Mouse (Mus musculus) stomach, embryonic 15.5 days (tissue): ENCODE data around the gene Olfr523. TPM values are rescaled to one million over a fixed set of nuclear protein-coding genes. Genes with fewer than 3 reads are reported as not detected.
A peak's percentile ranks its signal among the peaks of the same experiment; 100 is the strongest.

ENCODE experiments used
- ATAC-seq: fragments of 200-750 bp; cut with Nextera tagmentation; 2 replicates; pipeline ENCODE4 v1.8.0; 2017; ENCODE audit warnings: low read depth, moderate number of reproducible peaks, moderate TSS enrichment; ENCODE audit not compliant: insufficient read depth, low FRiP score
- H3K27ac ChIP-seq: fragments of 300-500 bp; sonication (generic); 2 replicates; pipeline ENCODE4 v1.5.1; 2015; ENCODE audit warnings: mild to moderate bottlenecking, inconsistent platforms
- H3K27me3 ChIP-seq: fragments of 300-500 bp; sonication (generic); replicated peaks from 2 replicates; pipeline ENCODE4 v1.6.1; 2015; ENCODE audit warnings: inconsistent platforms
- H3K36me3 ChIP-seq: fragments of 300-500 bp; sonication (generic); 2 replicates; pipeline ENCODE4 v1.6.1; 2015; ENCODE audit warnings: inconsistent platforms
- H3K4me1 ChIP-seq: fragments of 300-500 bp; sonication (generic); 2 replicates; pipeline ENCODE4 v1.6.1; 2015; ENCODE audit warnings: inconsistent platforms
- H3K4me2 ChIP-seq: fragments of 300-500 bp; sonication (generic); 2 replicates; pipeline ENCODE4 v1.6.1; 2015; ENCODE audit warnings: mild to moderate bottlenecking, inconsistent platforms
- H3K4me3 ChIP-seq: fragments of 300-500 bp; sonication (generic); replicated peaks from 2 replicates; pipeline ENCODE4 v1.5.1; 2015; ENCODE audit warnings: inconsistent platforms
- H3K9ac ChIP-seq: fragments of 300-500 bp; sonication (generic); 2 replicates; pipeline ENCODE4 v1.6.1; 2015; ENCODE audit warnings: inconsistent platforms
- H3K9me3 ChIP-seq: fragments of 300-500 bp; sonication (generic); 2 replicates; pipeline ENCODE4 v1.6.1; 2016; ENCODE audit warnings: inconsistent platforms
- WGBS: fragments of 180-500 bp; shearing (Covaris S2); methylation state at CpG from one replicate; pipeline ENCODE4 v1.1.7; 2015; 5-methylcytosine and 5-hydroxymethylcytosine counted together
- polyA plus RNA-seq: library from polyadenylated mRNA; unstranded; fragments of >200 nt; fragmentation: Nextera tagmentation; extraction: Ambion mirVana; gene quantifications from 2 replicates; pipeline ENCODE4 v1.2.1, GENCODE M21; 2015

Gene Olfr523
- polyA plus RNA-seq, 1 experiment from 2014 or later, result not detected

- H3K9me3 ChIP-seq, result no peaks in the 10 kb centered on the region
- H3K4me3 ChIP-seq, result no peak overlapping the region
- H3K9ac ChIP-seq, result no peak overlapping the region
- H3K4me1 ChIP-seq, result peaks cover 4% of the 10 kb centered on the region; the same call in 1 of the 2 replicates
- no peak overlapping the region for H3K4me2 ChIP-seq
- H3K36me3 ChIP-seq, result no peaks in the 10 kb centered on the region
- H3K27ac ChIP-seq, result no peak overlapping the region
- ATAC-seq, result no peak
- 5% methylated on average over 14 of the region's 14 CpGs for WGBS
- no peaks in the 10 kb centered on the region for H3K27me3 ChIP-seq
Observed at GRCm38 (mm10) chr7:140141350-140141749, 31.7 kb upstream of the Olfr523 start.

- Histone ChIP-seq H3K9me3 (no peaks in the 10 kb centered on the region), H3K4me2 (no peak overlapping the region), H3K9ac (no peak overlapping the region), H3K4me1 (no peaks in the 10 kb centered on the region), H3K4me3 (no peak overlapping the region), H3K27ac (no peak overlapping the region), H3K27me3 (no peaks in the 10 kb centered on the region), H3K36me3 (no peaks in the 10 kb centered on the region)
- WGBS, result 85% methylated on average over 4 of the region's 4 CpGs
- ATAC-seq, result no peak
Observed at GRCm38 (mm10) chr7:140144550-140144949, 28.5 kb upstream of the Olfr523 start.

- Histone ChIP-seq H3K36me3 (no peaks in the 10 kb centered on the region), H3K9ac (no peak overlapping the region), H3K27ac (no peak overlapping the region), H3K27me3 (peaks cover 33% of the 10 kb centered on the region), H3K4me1 (peaks cover 8% of the 10 kb centered on the region), H3K4me3 (peak overlapping the region; percentile 19), H3K4me2 (peak overlapping the region; percentile 56), H3K9me3 (no peaks in the 10 kb centered on the region)
- WGBS, result 6% methylated on average over 28 of the region's 28 CpGs
- no peak for ATAC-seq
Observed at GRCm38 (mm10) chr7:140153383-140153782, 19.6 kb upstream of the Olfr523 start.

GRCm38 (mm10) chr7:140153829-140154217 lies 19.2 kb upstream of the Olfr523 start:
- no peak for ATAC-seq
- Histone ChIP-seq H3K27ac (no peak overlapping the region), H3K36me3 (no peaks in the 10 kb centered on the region), H3K4me2 (peak overlapping the region; percentile 56), H3K4me3 (peak overlapping the region; percentile 29), H3K9me3 (no peaks in the 10 kb centered on the region), H3K9ac (no peak overlapping the region), H3K27me3 (peaks cover 33% of the 10 kb centered on the region), H3K4me1 (peaks cover 8% of the 10 kb centered on the region)
- 20% methylated on average over 4 of the region's 4 CpGs for WGBS

- Histone ChIP-seq H3K9me3 (no peaks in the 10 kb centered on the region), H3K4me1 (peaks cover 8% of the 10 kb centered on the region), H3K36me3 (no peaks in the 10 kb centered on the region), H3K9ac (no peak within 1 kb of the TSS), H3K27me3 (peaks cover 33% of the 10 kb centered on the region), H3K27ac (no peak within 1 kb of the TSS), H3K4me3 (peak within 1 kb of the TSS; percentile 29), H3K4me2 (peak within 1 kb of the TSS; percentile 55)
- 5% methylated on average over 28 of the region's 28 CpGs for WGBS
- no peak for ATAC-seq
Observed at GRCm38 (mm10) chr7:140154218-140154927, 18.6 kb upstream of the Olfr523 start, which contains the start of gene Sprn. Gene Sprn (minus strand): TSS chr7:140154877.

DNA sequence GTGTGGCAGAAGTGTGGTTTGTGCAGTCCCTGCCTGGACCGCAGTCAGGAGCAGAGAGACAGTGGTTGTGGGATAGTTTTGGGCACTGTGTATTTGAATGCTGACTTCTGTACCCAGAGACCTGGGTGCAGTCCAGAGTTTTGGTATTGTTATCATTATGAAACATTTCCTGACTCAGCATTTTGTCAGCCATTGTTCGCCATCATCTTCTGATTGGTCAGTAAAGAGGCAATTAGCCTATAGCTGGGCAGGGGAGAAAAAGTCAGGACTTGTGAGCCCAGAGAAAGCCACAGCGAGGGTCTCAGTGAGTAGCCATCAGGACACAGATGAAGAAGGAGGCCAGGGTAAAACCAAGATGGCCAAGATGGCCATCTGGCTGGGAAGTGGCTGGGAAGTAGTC lies 12.7 kb upstream of the Olfr523 start:
- Histone ChIP-seq H3K4me3 (no peak overlapping the region), H3K36me3 (no peaks in the 10 kb centered on the region), H3K4me1 (no peaks in the 10 kb centered on the region), H3K27ac (no peak overlapping the region), H3K9ac (no peak overlapping the region), H3K4me2 (no peak overlapping the region), H3K27me3 (peaks cover 7% of the 10 kb centered on the region; the same call in 1 of the 2 replicates), H3K9me3 (no peaks in the 10 kb centered on the region)
- ATAC-seq, result no peak
- 81% methylated on average over 3 of the region's 3 CpGs for WGBS

DNA sequence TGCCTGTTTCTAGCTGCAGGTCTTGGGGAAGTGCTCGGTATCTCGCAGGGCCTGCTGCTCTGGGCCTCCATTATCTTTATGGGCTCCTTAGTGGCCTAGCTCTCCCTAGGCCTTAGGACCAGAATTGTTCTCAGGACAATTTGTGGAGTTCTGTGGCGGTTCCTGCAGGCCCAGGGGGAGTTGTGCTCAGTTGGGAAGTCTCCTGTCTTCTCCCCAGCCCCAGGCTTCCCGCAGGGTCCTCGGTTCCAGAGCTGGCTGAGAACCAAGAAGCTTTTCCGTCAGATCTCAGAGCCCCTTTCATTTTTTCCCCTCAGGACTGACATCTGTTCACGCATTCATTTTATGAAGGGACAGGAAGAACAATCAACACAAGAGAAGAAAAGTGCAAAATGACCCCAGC lies 8.4 kb upstream of the Olfr523 start, which contains the start of gene Olfr522:
TSS of gene Olfr522 (minus strand) at position 101 of the 400 bp plus-strand sequence.
- H3K4me3 ChIP-seq, result no peak within 1 kb of the TSS
- no peak within 1 kb of the TSS for H3K4me2 ChIP-seq
- 77% methylated on average over 7 of the region's 7 CpGs for WGBS
- H3K4me1 ChIP-seq, result no peaks in the 10 kb centered on the region
- ATAC-seq, result no peak
- H3K27me3 ChIP-seq, result no peaks in the 10 kb centered on the region
- H3K9ac ChIP-seq, result no peak within 1 kb of the TSS
- H3K27ac ChIP-seq, result no peak within 1 kb of the TSS
- no peaks in the 10 kb centered on the region for H3K36me3 ChIP-seq
- no peaks in the 10 kb centered on the region for H3K9me3 ChIP-seq

DNA sequence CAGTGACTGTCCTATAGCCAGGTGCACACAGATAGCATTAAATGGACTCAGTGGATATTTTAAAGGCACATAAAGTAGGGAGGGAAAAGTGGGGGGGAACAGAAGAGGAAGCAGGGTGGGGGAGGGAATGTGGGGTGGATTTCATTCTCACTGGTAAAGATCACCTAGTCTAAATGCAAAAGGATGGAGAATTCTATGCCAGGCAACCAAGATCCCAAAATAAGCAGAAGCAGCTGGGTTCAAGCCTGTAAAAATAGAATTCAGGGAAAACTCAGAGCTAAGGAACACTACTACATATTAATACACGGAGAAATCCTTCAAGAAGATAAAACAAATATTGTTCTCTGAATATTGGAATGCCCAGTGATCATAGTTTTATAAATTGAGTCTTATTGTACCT lies 5.1 kb upstream of the Olfr523 start:
- H3K27ac ChIP-seq, result no peak overlapping the region
- no peaks in the 10 kb centered on the region for H3K27me3 ChIP-seq
- no peak overlapping the region for H3K4me3 ChIP-seq
- no peaks in the 10 kb centered on the region for H3K36me3 ChIP-seq
- no peaks in the 10 kb centered on the region for H3K9me3 ChIP-seq
- no peak overlapping the region for H3K4me2 ChIP-seq
- 68% methylated on average over 1 of the region's 1 CpGs for WGBS
- no peak for ATAC-seq
- no peak overlapping the region for H3K9ac ChIP-seq
- no peaks in the 10 kb centered on the region for H3K4me1 ChIP-seq

- no peak overlapping the region for H3K9ac ChIP-seq
- 57% methylated on average over 4 of the region's 4 CpGs for WGBS
- ATAC-seq, result no peak
Observed at GRCm38 (mm10) chr7:140169386-140169785, 3.6 kb upstream of the Olfr523 start.

GRCm38 (mm10) chr7:140170863-140171262 lies 2.2 kb upstream of the Olfr523 start:
- no peaks in the 10 kb centered on the region for H3K27me3 ChIP-seq
- 86% methylated on average over 3 of the region's 3 CpGs for WGBS
- H3K4me3 ChIP-seq, result no peak overlapping the region
- ATAC-seq, result no peak
- no peaks in the 10 kb centered on the region for H3K9me3 ChIP-seq
- H3K4me1 ChIP-seq, result no peaks in the 10 kb centered on the region
- H3K36me3 ChIP-seq, result no peaks in the 10 kb centered on the region
- no peak overlapping the region for H3K27ac ChIP-seq
- H3K4me2 ChIP-seq, result no peak overlapping the region
- no peak overlapping the region for H3K9ac ChIP-seq

More at GRCm38 (mm10) chr7:140169386-140169785, 3.6 kb upstream of the Olfr523 start:
- no peak overlapping the region for H3K27ac ChIP-seq
- H3K36me3 ChIP-seq, result no peaks in the 10 kb centered on the region
- H3K27me3 ChIP-seq, result no peaks in the 10 kb centered on the region
- H3K4me3 ChIP-seq, result no peak overlapping the region
- no peak overlapping the region for H3K4me2 ChIP-seq
- no peaks in the 10 kb centered on the region for H3K4me1 ChIP-seq
- H3K9me3 ChIP-seq, result no peaks in the 10 kb centered on the region

DNA sequence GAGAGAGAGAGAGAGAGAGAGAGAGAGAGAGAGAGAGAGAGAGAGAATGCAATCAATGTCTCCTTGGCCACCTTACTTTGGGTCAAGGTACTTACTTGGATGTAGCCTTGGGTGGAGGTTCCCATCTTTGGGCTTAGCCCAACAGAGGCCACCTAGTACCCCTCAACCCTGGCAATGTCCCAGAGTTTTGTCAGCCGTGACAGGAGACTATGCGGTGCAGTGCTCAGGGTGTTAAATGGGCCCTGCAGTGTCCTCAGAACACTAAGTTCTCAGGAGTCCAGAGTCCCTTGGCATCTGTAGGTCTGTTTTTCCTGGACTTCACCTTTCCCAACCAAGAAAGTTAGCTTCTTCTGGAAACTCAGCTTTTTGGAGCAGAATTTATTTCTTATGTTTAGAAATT lies 6.2 kb downstream of the Olfr523 start:
- WGBS, result 84% methylated on average over 2 of the region's 2 CpGs
- no peak overlapping the region for H3K4me3 ChIP-seq
- no peaks in the 10 kb centered on the region for H3K4me1 ChIP-seq

DNA sequence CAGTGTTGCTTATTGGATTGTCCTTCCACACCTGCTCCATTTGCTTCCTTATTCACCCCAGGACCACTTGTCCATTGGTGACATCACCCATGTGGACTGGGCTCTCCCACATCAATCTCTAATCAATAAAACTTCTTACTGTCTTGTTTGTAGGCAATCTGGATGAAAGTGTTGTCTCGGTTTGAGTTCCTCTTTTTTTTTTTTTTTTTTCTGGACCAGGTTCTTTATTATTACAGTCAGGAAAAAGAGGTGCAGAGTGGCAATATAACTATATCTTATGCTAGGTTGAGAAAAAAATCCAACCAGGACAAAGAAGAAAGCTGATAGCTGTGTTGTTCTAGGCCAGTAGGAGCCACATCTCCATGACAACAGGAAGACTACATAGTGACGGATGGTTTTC lies 7.7 kb downstream of the Olfr523 start:
- Histone ChIP-seq H3K4me1 (no peaks in the 10 kb centered on the region), H3K4me3 (no peak overlapping the region), H3K27me3 (no peaks in the 10 kb centered on the region), H3K27ac (no peak overlapping the region), H3K36me3 (no peaks in the 10 kb centered on the region), H3K9ac (no peak overlapping the region), H3K4me2 (no peak overlapping the region), H3K9me3 (no peaks in the 10 kb centered on the region)
- 76% methylated on average over 2 of the region's 2 CpGs for WGBS
- no peak for ATAC-seq

More for the DNA sequence above, 6.2 kb downstream of the Olfr523 start:
- no peaks in the 10 kb centered on the region for H3K9me3 ChIP-seq
- H3K27ac ChIP-seq, result no peak overlapping the region
- H3K36me3 ChIP-seq, result no peaks in the 10 kb centered on the region
- no peak overlapping the region for H3K4me2 ChIP-seq
- no peak for ATAC-seq
- no peaks in the 10 kb centered on the region for H3K27me3 ChIP-seq
- no peak overlapping the region for H3K9ac ChIP-seq
